Mouse (Mus musculus) olfactory bulb, adult 2 months (tissue): ENCODE measurements around the gene Fkbp2.

Source experiments
- CTCF ChIP-seq: fragments of 200-500 bp; IDR thresholded peaks from 2 replicates; pipeline ENCODE4 v1.5.1; 2012; ENCODE audit warnings: low read depth, mild to moderate bottlenecking, low read length, moderate library complexity; ENCODE audit not compliant: insufficient read depth
- POLR2A ChIP-seq: fragments of 200-500 bp; IDR thresholded peaks from 2 replicates; pipeline ENCODE4 v1.6.1; 2012; ENCODE audit warnings: mild to moderate bottlenecking, low read depth, low read length, moderate library complexity; ENCODE audit not compliant: insufficient read depth

DNA sequence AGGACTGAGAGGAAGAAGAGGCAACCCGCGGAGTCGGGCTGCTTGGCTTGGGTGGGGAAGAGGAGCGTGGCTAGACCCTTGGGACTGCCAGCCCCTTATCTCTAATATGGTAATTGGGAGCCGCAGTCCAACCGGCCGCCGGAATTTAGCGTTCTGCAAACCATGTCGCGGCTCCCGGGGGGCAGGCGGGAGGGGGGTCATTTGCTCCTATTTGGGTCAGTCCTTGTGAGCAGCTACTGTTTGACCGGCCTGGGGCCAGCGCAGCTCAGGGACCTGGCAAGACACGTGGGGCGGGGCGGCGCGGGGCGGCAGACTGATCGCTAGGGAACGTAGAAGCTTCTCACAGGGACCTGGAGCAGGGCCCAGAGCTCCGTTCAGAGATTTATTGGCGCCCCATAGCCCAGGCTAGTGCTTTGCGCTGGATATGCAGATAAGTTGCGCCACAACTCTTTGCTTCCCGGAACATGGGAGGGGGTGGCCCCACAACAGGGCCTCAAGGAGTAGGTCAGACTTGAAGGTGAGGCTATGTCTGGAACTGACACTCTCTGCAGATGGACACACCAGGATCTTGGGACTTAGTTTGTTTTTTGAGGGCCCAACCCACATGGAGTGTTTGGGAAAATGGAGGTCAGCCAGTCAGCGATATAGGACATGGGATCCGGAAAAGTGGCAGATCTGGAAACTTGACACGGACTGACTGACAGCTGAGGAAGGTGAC is 28.1 kb downstream of the Fkbp2 start:
- TF ChIP-seq POLR2A: no peak; the same call in 1 of the 2 replicates
- no peak for TF ChIP-seq CTCF
